Mouse (Mus musculus) cerebellum, adult 9-11 months (tissue): ENCODE data around the gene Btrc.
A peak's percentile ranks its signal among the peaks of the same experiment; 100 is the strongest.
"Not testable (repeated sequence)": the region's sequence is repeated elsewhere in the genome, so short reads cannot be mapped to it uniquely, and the experiment has no call there.

Experiments used
- DNase-seq: peaks from one replicate; pipeline ENCODE4 v3.0.0; 2022

The Btrc gene

DNA sequence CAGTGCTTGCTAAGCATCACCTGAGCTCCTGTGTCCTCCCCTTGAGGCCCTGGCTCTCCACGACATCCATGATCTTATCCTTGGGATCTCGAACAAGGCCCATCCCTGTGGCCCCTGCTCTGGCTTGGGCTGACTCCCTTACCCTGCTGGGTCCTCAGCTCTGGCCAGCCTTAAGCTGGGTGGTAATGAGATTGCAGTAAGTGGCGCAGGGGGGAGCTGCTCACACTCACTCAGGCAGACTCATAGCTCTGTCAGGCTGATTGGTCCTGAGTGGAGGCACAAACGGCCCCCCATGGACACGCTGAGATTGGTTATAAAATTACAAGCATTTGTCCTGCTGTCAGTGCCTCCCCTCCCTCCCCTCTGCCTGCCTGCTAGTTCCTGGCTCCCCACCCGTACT, 172.4 kb downstream of the Btrc start:
- no peak for DNase-seq

DNA sequence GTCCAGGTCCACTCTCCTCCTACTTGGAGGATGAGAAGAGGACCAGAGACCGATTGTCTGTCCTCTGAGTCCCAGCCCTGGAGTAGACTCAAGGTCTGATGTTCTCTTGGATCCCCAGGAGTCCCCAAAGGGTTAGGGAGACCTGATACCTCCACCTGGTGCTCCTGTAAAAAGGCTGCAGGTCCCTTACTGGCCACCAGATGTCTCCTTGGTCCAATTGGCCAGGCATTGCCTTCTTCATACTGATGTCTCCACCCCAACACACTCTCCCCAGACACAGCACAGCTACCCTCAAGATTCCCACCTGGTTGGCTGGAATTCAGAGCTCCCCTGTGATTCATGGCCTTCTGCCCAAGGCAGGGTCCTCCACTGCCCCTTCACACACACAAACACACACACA, 174.0 kb downstream of the Btrc start:
- peak; percentile 54 for DNase-seq

DNA sequence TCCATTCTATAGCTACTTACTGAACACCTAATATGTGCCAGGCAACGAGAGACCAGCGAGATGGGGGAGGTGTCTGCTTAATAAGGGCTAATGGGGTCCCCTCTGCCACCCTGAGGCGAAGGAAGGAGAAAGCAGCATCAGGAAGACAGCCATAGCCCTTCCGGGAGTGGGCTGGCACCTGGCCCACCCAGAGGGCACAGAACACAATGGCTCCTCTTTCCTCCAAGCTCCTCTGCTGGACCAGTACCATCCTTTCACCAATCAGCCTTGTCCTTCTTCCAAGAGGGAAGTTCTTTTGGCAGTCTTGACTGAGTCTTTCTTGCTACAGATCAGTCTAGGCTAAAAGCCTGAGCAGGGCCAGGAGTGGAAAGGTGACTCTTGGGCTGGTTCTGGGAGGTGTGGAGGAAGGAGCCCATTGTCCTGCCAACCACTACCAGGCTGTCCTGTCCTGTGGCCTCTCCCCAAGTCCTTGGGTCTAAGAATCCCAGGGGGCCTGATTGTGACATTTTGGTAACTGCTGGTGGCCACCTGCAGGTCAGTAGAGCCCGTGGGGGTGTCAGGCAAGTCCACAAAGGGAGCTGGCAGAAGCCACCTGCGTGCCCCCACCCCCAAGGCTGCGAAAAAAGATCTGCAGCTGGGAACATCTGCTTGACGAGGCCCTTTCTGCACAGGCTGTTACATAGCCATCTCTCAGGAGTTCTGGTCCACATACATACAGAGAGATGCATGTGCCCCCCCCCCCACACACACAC, 177.3 kb downstream of the Btrc start:
- no peak for DNase-seq

DNA sequence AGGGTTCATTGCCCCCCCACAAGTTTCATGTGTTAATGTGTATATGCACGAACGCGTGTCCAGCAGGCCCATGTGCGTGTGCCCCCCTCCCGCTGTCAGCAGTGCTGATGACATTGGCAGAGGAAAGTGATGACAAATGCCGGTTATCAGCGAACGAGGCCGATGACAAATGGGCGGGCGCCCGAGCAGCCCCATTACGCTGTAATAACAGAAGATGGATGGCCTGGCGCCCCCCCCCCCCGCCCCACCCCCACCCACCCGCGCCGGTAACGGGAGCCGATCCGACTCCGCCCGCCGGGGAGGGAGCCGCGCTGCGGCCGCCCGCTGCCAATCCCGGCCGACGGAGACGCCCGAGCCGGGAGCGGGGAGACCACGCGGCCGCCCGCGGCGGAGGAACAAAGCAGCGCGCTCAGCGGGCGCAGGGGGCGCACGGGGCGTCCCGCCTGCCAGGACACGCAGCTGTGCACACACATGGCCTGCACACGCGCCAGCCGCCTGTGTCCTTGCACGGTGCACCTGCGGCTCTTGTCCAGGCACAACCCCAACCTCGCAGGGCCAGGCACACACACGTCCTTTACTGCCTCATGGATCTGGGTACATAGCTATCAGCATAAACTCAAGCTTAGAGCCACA, 178.0 kb downstream of the Btrc start:
- DNase-seq = peak; percentile 49

DNA sequence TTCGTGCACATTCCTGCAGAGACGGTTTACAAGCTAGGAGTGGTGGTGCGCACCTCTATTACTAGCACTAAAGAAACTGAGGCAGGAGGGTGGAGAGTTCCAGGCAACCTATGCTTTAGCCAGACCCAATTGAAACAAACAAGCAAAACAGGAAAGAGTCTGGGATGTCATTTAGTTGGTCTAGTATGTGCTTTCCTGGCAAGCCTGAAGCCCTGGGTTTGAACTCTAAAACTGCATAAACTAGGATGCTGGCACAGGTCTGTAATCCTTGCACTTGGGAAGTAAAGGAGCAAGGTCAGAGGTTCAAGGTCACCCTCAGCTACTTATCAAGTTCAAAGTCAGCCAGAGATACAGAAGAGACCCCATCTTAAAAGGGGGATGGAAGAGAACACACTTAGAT, 178.5 kb downstream of the Btrc start:
- DNase-seq = no peak

DNA sequence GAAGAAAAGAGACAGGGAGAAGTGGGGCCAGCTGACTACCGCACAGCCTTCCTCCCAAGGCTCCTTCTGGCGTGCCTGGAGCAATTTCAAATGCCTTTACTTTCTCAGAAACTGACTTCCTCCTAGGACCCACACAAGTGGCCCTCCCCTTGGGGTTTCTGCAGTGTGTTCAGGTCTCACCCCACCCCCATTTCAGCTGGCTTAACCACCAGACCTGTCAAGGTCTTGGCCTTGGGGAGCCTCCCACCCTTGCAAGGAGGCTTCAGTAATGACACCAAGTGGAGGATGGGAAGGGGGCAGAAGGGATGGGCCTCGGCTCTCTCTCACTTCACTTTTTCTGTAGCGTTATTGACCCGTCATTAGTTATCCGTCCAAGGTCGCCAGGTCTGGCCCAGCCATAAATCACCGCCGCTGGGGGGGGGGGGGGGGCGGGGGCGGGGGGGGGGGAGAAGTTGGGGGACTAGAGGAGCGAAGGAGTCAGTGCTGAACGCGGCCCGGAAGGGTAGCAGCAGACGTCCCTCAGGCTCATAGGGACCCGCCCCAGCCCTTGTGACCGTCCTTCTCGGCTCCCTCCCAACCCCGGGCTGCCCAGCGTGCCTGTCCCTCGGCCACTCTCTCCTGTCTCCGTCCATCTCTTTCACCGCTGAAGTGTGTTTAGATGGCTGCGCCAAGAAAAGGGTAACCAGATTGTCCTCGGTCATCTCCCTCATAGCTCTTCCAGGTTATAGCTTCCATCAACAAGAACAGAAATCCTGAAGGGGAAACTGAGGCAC, 180.8 kb downstream of the Btrc start:
- DNase-seq = no peak

DNA sequence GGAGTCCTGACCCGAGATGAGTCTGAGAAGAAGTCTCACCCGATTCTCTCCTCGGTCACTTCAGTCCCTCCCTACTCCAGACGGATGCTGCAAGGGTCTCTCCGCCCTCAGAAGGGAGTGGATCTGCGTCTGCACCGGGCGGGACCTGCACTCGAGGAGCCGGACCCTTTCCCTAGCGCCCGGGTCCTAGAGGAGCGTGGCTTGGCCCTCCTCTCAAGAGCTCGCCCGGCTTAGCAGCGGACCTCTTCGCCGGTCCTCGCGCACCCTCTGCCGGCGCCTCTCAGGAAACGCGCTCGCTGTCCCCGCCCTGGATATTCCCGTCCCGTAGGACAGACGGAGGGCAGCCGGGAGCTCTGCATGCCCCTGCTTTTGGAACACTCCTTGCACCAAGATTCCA, 181.4 kb downstream of the Btrc start:
- DNase-seq = peak; percentile 79

DNA sequence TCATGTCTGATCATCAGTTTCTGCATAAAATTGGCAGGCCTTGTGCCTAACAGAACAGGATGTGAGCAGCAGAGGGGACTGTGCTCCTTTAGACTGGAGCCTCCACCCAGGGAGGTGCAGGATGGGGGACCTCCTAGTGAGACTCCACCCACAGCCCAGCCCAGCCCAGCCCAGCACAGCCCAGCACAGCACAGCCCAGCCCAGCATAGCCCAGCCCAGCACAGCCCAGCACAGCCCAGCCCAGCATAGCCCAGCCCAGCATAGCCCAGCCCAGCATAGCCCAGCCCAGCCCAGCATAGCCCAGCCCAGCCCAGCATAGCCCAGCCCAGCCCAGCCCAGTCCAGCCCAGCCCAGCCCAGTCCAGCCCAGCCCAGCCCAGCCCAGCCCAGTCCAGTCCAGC, 184.7 kb downstream of the Btrc start:
- DNase-seq = not testable (repeated sequence)

DNA sequence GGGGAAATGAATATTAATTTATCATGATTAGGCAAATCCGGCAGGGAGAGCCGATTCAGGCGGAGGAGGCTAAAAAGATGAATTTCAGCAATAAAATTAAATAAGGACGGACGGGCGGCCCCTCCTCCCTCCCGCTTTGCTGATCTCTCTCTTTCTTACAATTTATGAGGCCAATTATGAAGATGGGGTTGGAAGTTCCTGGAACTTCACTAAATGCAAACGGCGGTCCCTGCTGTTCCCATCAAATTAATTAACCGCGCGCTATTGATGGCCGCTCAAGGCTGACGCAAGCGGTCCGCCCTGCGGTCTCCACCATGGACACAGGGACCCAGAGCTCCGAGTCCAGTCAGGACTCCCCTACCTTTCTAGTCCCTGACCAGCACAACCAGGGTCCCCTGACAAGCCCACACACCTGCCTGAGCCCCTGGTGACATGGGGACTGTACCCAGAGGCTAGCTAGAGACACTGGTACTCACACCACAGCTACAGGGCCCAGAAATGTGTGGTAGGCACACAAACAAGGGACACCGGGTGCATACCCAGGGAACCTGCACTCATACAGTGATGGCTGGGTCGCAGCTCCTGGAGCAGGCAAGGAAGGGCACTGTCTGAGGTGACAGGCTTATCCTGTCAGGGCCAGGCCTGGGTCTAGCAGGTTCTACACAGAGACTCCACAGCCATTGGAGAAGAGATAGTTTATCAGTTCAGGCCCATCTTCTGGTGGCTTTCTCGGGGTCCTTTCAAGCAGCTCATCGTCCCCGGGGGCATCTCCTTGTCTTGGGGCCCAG, 185.8 kb downstream of the Btrc start:
- no peak for DNase-seq

DNA sequence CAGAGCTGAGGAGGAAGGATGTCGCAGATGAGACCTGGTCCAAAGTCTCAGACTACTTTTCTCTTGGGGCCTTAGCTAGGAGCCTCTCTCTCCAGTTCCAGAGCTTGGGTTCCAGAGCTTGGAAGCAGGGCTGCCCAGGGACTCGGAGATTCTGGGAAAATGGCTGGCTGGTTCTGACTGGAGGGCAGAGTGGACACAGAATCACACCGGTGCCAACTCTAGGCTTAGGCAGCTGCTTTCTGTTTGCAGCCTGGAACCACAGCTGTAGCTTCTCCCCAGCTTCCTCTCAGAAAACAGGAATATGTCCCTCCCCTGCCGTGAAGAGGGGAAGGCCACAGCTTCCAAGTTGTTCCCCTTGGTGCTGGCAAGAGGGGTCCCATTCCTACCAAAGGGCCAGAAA, 186.4 kb downstream of the Btrc start:
- DNase-seq = no peak

DNA sequence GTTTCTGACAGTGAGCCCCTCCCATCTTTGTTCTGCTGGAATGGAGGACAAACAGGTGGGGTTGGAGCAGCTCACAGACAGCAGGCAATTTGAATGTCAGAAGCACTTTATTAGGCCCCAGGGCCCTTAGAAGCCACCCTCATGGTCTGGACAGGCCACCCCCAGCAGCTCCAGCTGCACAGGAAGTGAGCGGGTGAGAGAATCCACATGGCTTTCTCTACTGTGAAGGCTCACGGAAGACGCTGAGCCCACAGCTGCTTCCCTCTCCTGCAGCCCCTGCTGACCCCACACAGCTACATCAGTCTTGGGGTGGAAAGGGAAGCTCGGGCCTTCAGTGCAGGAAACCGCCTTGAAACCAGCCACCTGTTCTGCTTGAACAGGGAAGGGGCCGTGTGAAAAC, 188.7 kb downstream of the Btrc start:
- DNase-seq = no peak

DNA sequence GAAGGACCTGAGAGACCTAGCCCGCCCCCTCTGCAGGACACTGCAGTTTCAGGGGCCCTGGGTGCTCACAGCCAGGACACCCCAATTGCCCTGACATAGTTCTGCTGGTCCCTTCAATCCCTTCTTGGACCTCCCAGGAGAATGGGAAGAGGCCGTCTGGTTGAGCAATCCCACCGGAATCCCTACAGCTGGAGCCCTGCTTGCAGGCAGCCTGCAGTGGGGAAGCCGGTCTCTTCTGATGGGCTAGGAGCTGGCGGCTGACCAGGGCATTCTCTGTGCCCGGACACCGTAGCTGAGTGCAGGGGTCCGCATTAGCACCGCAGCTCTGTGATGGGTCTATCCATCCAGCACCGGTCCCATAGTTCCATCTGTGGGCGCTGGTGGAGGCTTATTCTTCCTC, 190.6 kb downstream of the Btrc start:
- DNase-seq = no peak

DNA sequence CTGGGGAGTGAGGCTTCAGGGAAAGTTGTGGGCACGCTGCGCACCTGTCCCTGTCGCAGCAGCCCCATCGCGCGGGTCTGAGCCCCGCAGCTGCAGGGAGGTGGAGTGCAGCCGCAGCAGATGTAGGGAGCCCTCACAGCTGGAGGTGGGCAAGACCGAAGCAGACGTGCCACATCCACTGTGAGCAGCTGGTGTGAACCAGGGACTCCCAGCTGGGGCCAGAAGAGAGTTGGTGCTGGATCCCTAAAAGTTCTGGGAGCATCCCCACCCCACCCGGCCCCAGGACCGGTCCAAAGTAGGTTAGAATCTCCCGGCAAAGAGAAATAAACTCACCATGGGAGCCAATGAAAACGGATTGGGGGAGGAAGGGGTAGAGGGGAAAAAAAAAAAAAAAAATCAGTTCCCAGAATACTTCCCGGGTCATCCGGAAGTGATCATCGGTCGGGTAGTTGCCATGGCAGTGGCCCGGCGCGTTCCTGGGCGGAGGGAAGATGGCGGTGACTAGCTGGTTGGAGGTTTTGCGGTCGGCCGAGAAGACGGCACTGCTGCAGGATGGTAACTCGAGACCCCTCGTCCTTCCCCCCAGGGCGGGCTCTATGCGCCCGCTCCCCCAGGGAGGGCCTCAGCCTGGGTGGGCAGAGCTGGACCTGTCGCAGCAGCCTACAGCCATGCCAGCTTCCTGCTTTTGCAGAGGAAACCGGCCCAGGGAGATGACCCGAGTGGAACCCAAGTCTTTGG, 196.8 kb downstream of the Btrc start, which contains the start of the genes Poll and Gm17018:
TSS of gene Poll (minus strand) at position 379 of the 738 bp plus-strand sequence.
TSS of gene Gm17018 (plus strand) at position 463 of the 738 bp plus-strand sequence.
- DNase-seq = peak; percentile 85

DNA sequence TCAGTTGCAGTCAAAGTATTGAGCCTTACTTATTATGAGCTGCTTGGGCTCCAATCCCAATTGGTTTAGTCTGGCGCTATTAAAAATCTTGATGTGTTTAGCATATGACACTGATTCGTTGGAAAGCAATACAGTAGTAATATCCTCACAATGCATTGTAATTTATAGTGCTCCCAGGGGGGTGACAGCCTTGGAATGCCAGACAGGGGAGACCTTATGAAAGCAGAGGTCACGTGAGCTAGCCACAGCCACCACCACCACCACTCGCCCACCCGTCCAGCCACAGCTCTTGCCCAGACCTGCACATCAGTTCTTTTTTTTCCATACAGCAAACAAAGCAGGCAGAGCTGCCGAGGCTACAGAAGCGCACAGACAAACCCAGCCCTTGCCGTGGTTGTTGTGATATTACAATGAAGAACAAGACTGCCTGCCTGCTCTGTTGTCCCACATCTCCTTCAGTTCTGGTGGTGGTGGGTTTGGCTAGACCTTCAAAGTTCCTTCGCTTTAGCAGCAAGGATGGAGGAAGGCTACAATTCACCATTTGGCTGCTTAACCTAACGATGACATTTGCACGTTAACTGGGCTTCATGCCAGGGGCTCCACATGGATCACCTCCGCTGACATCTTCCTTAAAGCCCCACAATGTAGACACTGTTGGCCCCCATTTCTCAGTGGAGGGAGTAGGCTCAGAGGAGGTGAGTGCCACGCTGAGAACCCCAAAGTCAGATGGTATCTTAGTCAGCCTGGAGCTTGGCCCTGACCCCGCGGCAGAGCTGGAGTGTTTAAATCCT, 202.6 kb downstream of the Btrc start:
- peak; percentile 33 for DNase-seq

DNA sequence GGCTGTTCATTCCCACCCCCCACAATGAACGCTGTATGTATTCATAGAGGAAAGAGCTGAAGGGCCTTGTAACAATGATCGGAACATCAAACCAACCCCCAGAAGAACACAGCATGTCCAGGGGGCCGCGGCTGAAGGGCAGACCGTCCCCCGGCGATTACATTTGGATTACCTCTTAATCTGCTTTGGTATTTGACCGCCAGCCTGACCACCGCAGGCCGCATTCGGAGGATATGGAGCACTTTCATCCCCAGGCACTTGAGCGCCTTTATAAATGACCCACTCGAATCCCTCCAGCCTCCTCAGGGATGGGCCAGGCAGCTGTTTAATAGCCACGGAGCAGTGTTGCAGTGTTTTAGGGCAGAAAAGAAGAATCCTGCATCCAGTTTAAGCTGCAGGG, 203.8 kb downstream of the Btrc start:
- DNase-seq = no peak

DNA sequence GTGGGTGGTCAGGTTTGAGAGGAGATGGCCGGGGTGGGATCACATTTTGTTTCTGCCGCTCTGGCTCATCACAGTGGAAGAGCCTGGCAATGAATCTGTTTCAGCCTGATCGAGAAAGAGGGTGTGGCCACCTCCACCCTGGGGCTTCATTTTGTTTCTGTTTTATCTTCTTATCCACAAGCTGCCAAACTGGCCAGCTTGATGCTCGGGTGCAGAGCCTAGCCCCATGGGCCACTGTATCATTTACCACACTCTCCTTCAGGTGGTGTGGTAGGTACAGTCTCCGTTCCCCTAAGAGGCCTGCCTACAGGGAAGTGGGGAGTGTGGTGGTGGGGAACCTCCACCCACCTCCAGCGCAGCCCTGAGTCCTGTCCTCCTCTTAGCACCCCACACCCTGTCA, 209.5 kb downstream of the Btrc start:
- DNase-seq = no peak

DNA sequence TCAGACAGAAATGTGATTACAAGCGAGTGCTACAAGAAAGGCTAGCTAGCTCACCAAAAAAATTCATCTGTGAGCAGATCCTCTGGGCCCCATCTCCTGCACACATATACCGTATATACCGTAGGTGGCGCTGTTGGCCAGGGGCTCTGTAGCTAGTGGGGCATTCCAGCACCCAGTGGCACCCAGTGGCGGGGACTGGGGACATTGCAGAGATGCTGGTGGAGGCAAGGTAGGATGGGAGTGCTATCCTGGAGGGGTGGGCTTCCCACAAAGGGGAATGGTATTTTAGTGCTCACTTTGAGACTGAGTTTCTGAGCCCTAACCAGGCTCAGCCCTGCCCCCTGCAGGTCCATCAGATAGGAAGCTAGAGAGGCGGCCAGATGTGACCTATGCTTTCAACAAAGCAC, 210.3 kb downstream of the Btrc start:
- peak; percentile 77 for DNase-seq

DNA sequence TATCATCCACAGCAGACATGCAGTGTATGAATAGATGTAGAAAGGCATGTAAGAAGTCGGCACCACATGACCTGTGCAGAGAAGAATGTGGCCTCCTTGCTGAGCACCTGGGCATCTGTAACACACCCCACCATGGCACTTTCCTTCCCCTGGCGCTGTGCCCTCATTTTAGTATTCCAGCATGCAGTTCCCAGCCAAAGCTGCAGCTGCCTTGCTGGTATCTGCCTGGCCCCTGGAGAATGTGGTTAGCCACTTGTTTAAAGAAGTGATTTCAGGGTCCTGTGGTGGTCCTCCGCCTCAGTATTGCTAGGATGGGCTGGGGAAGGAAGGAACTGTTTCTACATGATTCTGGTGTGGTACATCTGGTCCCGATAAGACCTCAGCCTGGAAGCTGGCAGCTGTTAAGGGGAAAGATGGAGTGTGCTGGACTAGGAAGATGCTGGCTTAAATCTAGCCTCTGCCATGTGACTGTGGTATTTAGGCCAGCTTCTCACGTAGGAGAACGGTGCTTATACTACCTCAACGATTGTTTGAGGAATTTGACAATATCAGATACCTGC, 210.9 kb downstream of the Btrc start:
- DNase-seq = no peak

DNA sequence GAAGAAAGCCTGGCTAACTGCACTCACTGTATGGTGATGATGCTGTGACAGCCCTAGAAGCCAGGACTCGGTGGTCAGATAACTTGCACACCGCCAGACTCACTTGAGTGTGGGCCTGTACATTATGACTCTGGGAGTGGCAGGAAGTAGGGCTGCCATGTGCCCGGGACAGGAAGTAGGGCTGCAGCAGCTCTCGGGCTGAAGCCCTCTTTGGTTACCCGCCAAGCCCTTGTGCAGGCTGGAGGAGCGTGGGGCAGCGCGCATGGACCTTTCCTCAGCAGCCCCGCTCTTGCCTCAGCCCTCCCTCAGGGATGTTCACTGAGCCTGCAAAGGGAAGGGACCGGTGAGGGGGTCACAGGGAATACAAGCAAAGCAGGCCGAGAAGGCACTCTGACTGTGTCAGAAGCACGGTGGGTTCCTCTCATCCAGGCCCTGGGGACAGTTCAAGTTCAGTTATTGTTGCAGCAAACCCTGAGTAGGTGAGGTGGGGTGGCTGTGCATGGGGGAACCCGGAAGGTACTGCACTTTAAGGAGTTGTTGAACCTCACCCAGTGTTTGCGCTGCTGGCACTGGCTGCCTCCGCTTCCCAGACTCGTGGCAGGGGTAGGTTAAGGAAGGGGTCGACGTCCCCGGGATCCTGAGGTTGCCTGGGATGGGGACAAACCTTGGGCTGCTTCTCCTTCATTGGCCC, 211.6 kb downstream of the Btrc start:
- no peak for DNase-seq

DNA sequence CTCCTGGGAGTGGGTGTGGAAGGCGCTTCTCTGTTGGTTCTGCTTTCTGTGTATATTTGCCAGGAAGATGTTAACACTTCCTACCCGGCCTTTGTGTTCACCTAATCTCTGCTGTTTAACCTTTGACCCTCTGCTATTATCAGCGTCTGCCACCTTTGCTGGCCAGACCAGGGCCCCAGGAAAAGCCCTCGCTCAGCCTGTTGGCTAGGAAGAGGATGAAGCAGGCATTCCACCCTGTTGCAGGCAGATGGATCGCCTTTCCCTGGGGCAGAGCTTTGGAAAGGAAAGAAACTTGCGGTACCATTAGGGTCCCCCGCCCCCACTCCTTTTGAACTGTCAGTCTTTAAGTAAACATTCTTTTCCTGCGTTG, 212.1 kb downstream of the Btrc start:
- no peak for DNase-seq
